Mouse (Mus musculus) stomach, embryonic 15.5 days (tissue): ENCODE data around the gene Ccnd3. TPM values are rescaled to one million over a fixed set of nuclear protein-coding genes. Genes with fewer than 3 reads are reported as not detected.

Source experiments
- ATAC-seq: fragments of 200-750 bp; cut with Nextera tagmentation; 2 replicates; pipeline ENCODE4 v1.8.0; 2017; ENCODE audit warnings: low read depth, moderate number of reproducible peaks, moderate TSS enrichment; ENCODE audit not compliant: insufficient read depth, low FRiP score
- H3K27ac ChIP-seq: fragments of 300-500 bp; sonication (generic); 2 replicates; pipeline ENCODE4 v1.5.1; 2015; ENCODE audit warnings: mild to moderate bottlenecking, inconsistent platforms
- H3K27me3 ChIP-seq: fragments of 300-500 bp; sonication (generic); replicated peaks from 2 replicates; pipeline ENCODE4 v1.6.1; 2015; ENCODE audit warnings: inconsistent platforms
- H3K36me3 ChIP-seq: fragments of 300-500 bp; sonication (generic); 2 replicates; pipeline ENCODE4 v1.6.1; 2015; ENCODE audit warnings: inconsistent platforms
- H3K4me1 ChIP-seq: fragments of 300-500 bp; sonication (generic); 2 replicates; pipeline ENCODE4 v1.6.1; 2015; ENCODE audit warnings: inconsistent platforms
- H3K4me2 ChIP-seq: fragments of 300-500 bp; sonication (generic); 2 replicates; pipeline ENCODE4 v1.6.1; 2015; ENCODE audit warnings: mild to moderate bottlenecking, inconsistent platforms
- H3K4me3 ChIP-seq: fragments of 300-500 bp; sonication (generic); replicated peaks from 2 replicates; pipeline ENCODE4 v1.5.1; 2015; ENCODE audit warnings: inconsistent platforms
- H3K9ac ChIP-seq: fragments of 300-500 bp; sonication (generic); 2 replicates; pipeline ENCODE4 v1.6.1; 2015; ENCODE audit warnings: inconsistent platforms
- H3K9me3 ChIP-seq: fragments of 300-500 bp; sonication (generic); 2 replicates; pipeline ENCODE4 v1.6.1; 2016; ENCODE audit warnings: inconsistent platforms
- WGBS: fragments of 180-500 bp; shearing (Covaris S2); methylation state at CpG from one replicate; pipeline ENCODE4 v1.1.7; 2015; 5-methylcytosine and 5-hydroxymethylcytosine counted together
- polyA plus RNA-seq: library from polyadenylated mRNA; unstranded; fragments of >200 nt; fragmentation: Nextera tagmentation; extraction: Ambion mirVana; gene quantifications from 2 replicates; pipeline ENCODE4 v1.2.1, GENCODE M21; 2015

The Ccnd3 gene
- polyA plus RNA-seq, 1 experiment from 2014 or later: 408 TPM

DNA sequence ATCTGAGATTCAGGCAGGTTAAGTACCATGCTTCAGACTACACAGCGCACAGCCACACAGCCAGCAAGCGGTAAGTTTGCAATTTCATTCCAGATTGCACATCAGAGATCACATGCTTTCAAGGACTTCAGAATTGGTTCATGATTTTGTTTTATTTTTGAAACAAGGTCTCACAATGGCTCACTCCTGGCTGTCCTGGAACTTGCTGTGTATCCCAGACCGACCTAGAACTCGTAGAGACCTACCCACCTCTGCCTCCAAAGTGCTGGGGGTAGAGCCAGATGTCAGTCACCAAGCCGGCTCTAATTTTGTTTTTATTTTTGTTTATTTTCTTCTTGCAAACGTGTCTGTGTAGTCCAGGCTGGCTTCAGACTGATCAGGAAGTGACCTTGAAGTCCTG is 58.0 kb downstream of the Ccnd3 start:
- ATAC-seq: no peak
- Histone ChIP-seq H3K36me3 (no peaks in the 10 kb centered on the region), H3K9ac (no peak overlapping the region), H3K27ac (no peak overlapping the region), H3K27me3 (no peaks in the 10 kb centered on the region), H3K9me3 (no peaks in the 10 kb centered on the region), H3K4me3 (no peak overlapping the region), H3K4me2 (no peak overlapping the region), H3K4me1 (peaks cover 2% of the 10 kb centered on the region; the same call in 1 of the 2 replicates)
- 80% methylated on average over 6 of the region's 6 CpGs for WGBS

DNA sequence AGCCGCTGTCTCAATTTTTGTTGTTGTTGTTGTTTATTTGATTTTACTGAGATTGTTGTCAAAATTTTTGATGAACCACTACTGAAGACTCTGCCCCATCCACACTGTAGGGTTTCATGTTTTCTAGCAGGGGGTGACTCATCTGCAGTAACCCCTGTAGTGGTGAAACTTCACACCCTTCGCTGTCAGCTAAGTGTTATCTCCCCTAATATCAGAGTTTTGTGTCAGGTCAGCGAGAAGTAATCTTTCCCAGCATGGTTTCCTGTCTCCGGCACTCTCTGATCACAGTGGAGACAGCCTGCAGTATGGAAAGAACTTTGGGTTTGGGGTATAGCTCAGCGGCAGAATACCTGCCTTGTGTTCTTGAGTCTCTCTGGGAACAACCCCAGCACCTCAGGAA is 59.8 kb downstream of the Ccnd3 start:
- Histone ChIP-seq H3K4me3 (no peak overlapping the region), H3K36me3 (no peaks in the 10 kb centered on the region), H3K4me1 (peaks cover 2% of the 10 kb centered on the region; the same call in 1 of the 2 replicates), H3K4me2 (no peak overlapping the region), H3K27me3 (no peaks in the 10 kb centered on the region), H3K27ac (no peak overlapping the region), H3K9me3 (no peaks in the 10 kb centered on the region), H3K9ac (no peak overlapping the region)
- ATAC-seq: no peak
- WGBS: 74% methylated on average over 5 of the region's 5 CpGs

DNA sequence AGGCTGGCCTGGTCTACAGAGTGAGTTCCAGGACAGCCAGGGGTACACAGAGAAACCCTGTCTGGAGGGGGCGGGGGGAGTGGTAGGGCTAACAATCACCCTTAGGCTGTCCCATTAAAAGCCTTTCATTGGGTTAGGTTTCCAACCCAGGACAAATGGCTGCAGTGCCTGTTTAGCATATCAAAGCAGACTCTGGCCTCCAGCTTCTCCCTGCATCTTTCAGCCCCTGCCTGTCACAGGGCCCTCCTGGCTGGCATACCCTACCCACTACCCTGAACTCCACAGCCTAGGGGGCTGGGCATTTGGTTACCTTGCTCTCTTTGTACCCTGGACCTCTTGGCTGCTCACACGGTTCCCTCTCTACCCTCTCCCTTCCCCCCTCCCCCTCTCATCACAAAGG is 61.3 kb downstream of the Ccnd3 start:
- Histone ChIP-seq H3K4me2 (no peak overlapping the region), H3K36me3 (no peaks in the 10 kb centered on the region), H3K9me3 (no peaks in the 10 kb centered on the region), H3K4me3 (no peak overlapping the region), H3K4me1 (no peaks in the 10 kb centered on the region), H3K9ac (no peak overlapping the region), H3K27ac (no peak overlapping the region), H3K27me3 (no peaks in the 10 kb centered on the region)
- no peak for ATAC-seq
- WGBS: 62% methylated on average over 2 of the region's 2 CpGs

DNA sequence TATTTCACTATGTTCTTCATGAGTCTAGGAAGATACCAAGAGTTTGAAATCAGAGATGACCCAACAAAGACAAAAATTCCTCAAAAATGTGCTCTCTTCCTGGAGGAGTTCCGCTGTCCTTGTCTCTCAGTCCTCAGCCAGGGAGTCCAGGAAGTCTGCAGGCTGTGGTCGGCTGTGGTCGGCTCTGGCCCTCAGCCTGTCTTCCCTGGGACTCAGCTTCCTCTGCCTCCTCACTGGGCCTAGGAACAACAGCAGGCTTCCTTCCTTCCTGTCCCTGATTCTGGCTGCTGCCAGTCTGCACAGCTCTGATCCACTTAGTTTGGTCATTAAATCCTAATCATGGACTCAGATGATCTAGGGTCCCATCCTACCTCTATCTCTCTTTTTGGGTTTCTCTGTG is 62.4 kb downstream of the Ccnd3 start:
- Histone ChIP-seq H3K36me3 (no peaks in the 10 kb centered on the region), H3K4me3 (no peak overlapping the region), H3K27me3 (no peaks in the 10 kb centered on the region), H3K27ac (peak overlapping the region; percentile 26; the same call in 1 of the 2 replicates), H3K4me1 (no peaks in the 10 kb centered on the region), H3K4me2 (no peak overlapping the region), H3K9ac (no peak overlapping the region), H3K9me3 (no peaks in the 10 kb centered on the region)
- no peak for ATAC-seq
- WGBS: 68% methylated on average over 3 of the region's 3 CpGs

DNA sequence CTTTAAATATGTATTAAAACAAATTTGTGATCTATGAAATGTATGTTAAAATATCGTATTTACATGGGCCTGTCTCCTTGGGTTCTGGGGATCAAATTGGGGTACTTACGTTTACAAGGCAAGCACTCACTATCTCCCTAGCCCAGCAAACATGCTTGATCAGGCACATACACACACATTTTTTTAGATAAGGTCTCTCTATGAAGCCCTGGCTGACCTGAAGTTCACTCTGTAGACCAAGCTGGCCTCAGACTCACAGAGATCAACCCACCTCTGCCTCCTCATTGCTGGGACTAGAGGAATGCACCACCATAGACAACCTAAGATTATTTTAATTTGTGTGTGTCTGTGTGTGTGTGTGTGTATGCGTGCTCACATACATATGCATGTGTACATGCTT is 63.5 kb downstream of the Ccnd3 start:
- no peak overlapping the region for H3K4me3 ChIP-seq
- H3K4me2 ChIP-seq: no peak overlapping the region
- H3K36me3 ChIP-seq: no peaks in the 10 kb centered on the region
- no peaks in the 10 kb centered on the region for H3K27me3 ChIP-seq
- no peaks in the 10 kb centered on the region for H3K9me3 ChIP-seq
- no peak overlapping the region for H3K27ac ChIP-seq
- H3K9ac ChIP-seq: no peak overlapping the region
- 88% methylated on average over 3 of the region's 3 CpGs for WGBS
- H3K4me1 ChIP-seq: no peaks in the 10 kb centered on the region
- peak; percentile 83; the same call in 1 of the 2 replicates for ATAC-seq

DNA sequence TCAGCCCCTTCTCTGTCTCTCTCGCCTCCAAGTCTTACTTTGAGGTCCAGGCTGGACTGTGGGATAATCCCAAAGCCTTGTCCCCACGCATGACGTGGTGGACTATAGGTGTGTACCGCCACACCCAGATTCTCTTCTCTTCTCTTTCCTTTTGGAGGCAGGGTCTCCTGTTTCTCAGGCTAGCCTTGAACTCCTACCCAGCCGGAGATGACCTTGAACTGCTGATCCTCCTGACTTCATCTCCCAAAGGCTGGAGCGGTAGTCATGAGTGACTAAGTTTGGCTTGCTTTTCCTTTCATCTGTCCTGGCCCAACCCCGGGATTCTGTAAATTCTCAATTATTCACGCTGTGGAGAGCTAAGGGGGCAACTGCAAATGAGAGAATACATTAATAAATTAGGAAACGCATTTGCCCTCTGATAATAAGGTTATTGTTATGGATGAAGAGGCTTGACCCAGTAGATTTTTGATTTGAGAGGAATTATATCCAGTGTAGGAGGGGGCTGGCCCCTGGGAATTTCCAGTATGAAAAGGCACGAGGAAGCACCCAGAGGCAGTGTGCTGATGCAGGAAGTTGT is 64.2 kb downstream of the Ccnd3 start:
- Histone ChIP-seq H3K9ac (no peak overlapping the region), H3K9me3 (no peaks in the 10 kb centered on the region), H3K27me3 (no peaks in the 10 kb centered on the region), H3K4me3 (no peak overlapping the region), H3K4me2 (no peak overlapping the region), H3K4me1 (no peaks in the 10 kb centered on the region), H3K36me3 (no peaks in the 10 kb centered on the region), H3K27ac (no peak overlapping the region)
- ATAC-seq: no peak
- 80% methylated on average over 10 of the region's 10 CpGs for WGBS

DNA sequence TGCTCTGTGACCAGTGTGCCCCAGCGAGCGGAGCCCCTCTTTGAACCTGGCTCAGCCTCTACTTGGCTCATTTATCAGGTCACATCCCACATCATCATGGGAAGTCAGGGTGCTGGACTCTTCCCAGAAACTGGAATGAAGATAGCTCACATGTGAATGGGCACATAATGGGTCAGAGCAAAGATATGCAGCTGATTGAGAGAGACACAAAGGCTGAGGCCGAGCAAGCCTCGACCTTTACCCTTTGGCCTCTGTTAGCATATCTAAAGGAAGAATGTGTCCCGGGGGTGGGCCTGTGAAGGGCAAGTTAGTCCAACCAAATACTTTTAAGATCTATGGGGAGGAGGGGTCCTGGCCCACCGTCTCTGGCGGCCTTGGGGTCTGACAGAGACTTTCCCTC is 66.8 kb downstream of the Ccnd3 start:
- H3K9me3 ChIP-seq: no peaks in the 10 kb centered on the region
- H3K4me2 ChIP-seq: no peak overlapping the region
- H3K4me1 ChIP-seq: no peaks in the 10 kb centered on the region
- no peak overlapping the region for H3K9ac ChIP-seq
- no peaks in the 10 kb centered on the region for H3K27me3 ChIP-seq
- WGBS: 49% methylated on average over 7 of the region's 7 CpGs
- H3K4me3 ChIP-seq: no peak overlapping the region
- no peak for ATAC-seq
- H3K36me3 ChIP-seq: no peaks in the 10 kb centered on the region
- no peak overlapping the region for H3K27ac ChIP-seq

DNA sequence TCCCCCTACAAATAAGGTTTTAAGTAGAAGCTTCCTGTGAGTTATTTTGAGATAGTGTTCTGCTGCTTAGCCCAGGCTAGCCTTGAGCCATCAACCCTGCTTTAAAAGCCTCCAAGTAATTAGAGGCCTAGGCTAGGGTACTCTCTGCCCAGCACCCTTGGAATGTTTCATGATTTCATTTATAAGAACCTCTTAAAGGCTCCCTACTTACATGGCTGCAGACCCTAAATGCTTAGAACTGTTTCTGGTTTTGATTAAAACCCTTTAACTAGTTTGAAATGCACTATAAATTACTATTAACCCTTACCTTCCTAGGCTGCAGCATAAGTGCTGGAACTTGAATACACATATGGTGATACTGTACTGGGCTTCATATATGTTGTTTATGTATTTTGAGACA is 67.6 kb downstream of the Ccnd3 start:
- no peak for ATAC-seq

DNA sequence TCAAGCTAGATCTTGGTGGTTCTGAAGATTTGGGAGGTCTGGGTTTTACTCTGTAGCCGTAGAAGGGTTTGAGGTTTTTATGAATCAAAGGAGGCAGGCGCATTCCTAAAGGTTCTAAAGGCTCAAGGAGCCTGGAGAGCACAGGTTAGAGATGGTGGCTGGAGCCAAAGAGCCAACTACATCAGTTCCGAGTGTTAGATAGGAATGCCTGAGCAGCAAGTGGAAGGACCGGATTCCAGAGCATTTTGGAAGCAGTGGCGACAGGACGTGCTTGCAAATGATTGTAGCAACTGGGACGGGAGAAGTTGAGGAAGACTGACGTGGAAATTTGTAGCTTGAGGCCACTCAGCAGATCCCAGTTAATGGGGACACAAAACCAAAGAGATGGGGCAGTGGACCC is 69.2 kb downstream of the Ccnd3 start:
- ATAC-seq: no peak
- no peaks in the 10 kb centered on the region for H3K4me1 ChIP-seq

More for the DNA sequence above, 67.6 kb downstream of the Ccnd3 start:
- Histone ChIP-seq H3K36me3 (no peaks in the 10 kb centered on the region), H3K27ac (no peak overlapping the region), H3K4me1 (no peaks in the 10 kb centered on the region), H3K4me3 (no peak overlapping the region), H3K27me3 (no peaks in the 10 kb centered on the region), H3K9me3 (no peaks in the 10 kb centered on the region), H3K9ac (no peak overlapping the region), H3K4me2 (no peak overlapping the region)

DNA sequence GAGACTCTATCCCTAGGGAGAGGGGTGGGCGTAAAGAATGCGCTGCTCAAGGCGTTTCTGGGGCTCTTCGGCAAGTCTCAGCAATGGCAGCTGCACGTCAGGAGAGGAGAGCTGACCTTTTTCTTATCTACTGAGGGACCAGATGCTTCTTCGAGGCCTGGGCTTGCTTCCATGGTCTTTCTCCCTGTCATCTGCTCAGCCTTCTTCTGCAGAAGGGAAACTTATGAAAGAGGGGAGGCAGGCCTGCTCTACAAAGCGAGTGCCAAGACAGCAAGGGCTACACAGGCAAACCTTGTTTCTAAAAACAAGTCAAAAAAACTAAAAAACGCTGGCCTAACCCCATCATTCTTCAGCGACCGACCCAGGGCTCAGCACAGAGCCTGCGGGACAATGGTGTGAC is 70.0 kb downstream of the Ccnd3 start:
- Histone ChIP-seq H3K4me2 (no peak overlapping the region), H3K9me3 (no peaks in the 10 kb centered on the region), H3K9ac (no peak overlapping the region), H3K36me3 (no peaks in the 10 kb centered on the region), H3K4me3 (no peak overlapping the region), H3K27ac (no peak overlapping the region), H3K27me3 (no peaks in the 10 kb centered on the region), H3K4me1 (no peaks in the 10 kb centered on the region)
- WGBS: 66% methylated on average over 11 of the region's 11 CpGs
- no peak for ATAC-seq

More for the DNA sequence above, 69.2 kb downstream of the Ccnd3 start:
- H3K27me3 ChIP-seq: no peaks in the 10 kb centered on the region
- H3K36me3 ChIP-seq: no peaks in the 10 kb centered on the region
- no peaks in the 10 kb centered on the region for H3K9me3 ChIP-seq
- H3K4me3 ChIP-seq: no peak overlapping the region
- no peak overlapping the region for H3K4me2 ChIP-seq
- no peak overlapping the region for H3K9ac ChIP-seq
- WGBS: 69% methylated on average over 8 of the region's 8 CpGs
- H3K27ac ChIP-seq: no peak overlapping the region

DNA sequence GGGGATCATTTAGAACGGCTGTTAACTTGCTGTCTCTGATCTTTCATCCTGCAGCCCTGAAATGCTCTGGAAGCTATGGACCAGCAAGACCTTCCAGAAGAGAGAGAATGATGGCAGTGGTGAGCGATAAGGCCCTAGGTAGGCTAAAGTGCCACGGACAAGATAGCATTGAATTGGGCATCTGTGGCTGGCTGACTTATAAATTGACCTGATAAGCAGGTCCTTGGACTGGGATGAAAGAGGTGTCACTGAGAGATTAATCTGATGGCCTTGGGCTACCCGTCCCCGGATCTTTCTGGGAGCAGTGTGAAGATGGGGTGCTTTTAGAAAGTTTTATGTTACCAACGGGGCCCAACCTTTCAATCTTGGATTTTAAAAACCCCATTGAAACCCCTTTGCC is 73.8 kb downstream of the Ccnd3 start:
- 73% methylated on average over 6 of the region's 6 CpGs for WGBS

DNA sequence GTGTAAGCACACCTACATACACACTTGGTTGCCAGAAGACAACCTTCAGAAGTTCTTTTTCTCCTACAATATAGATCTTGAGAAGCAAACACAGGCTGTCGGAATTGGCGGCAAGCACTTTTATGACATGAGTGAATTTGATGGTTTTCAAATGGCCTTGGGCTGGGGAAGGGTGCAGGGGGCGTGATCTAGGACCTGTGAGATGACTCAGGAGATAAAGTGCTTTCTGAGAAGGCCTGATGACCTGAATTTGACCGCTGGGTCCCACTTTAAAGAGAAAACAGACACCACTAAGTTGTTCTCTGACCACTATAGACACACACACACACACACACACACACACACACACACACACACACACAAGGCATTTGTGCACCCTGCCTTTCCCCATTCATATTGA is 76.1 kb downstream of the Ccnd3 start:
- Histone ChIP-seq H3K4me1 (no peaks in the 10 kb centered on the region), H3K9me3 (no peaks in the 10 kb centered on the region), H3K36me3 (no peaks in the 10 kb centered on the region), H3K4me2 (no peak overlapping the region), H3K27me3 (no peaks in the 10 kb centered on the region), H3K4me3 (no peak overlapping the region), H3K27ac (no peak overlapping the region), H3K9ac (no peak overlapping the region)
- 87% methylated on average over 4 of the region's 4 CpGs for WGBS
- ATAC-seq: no peak

More for the DNA sequence above, 73.8 kb downstream of the Ccnd3 start:
- peak; percentile 75 for ATAC-seq
- Histone ChIP-seq H3K4me3 (no peak overlapping the region), H3K27me3 (no peaks in the 10 kb centered on the region), H3K4me1 (no peaks in the 10 kb centered on the region), H3K9me3 (no peaks in the 10 kb centered on the region), H3K27ac (no peak overlapping the region), H3K36me3 (no peaks in the 10 kb centered on the region), H3K4me2 (no peak overlapping the region), H3K9ac (no peak overlapping the region)

DNA sequence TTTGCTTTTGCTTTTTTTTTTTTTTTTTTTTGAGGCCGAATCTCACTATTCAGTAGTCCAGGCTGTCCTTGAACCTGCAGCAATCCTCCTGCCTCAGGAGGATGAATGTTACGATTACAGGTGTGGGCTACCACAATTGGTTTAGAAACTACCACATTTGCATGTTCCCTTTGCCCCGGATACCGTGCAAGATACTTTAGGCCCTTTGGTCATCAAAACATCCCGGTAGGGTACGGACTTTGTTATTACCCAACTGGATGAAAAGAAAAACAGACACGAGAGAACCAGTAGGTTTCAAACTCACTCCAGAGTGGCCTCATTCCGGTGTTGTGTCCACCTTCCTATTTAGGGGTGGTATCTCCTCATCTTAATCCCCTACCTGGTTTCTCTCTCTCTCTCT is 83.7 kb downstream of the Ccnd3 start:
- 86% methylated on average over 8 of the region's 8 CpGs for WGBS
- H3K4me1 ChIP-seq: peaks cover 7% of the 10 kb centered on the region; the same call in 1 of the 2 replicates
- no peaks in the 10 kb centered on the region for H3K36me3 ChIP-seq
- H3K27me3 ChIP-seq: no peaks in the 10 kb centered on the region
- H3K9ac ChIP-seq: no peak overlapping the region
- no peak overlapping the region for H3K27ac ChIP-seq
- no peaks in the 10 kb centered on the region for H3K9me3 ChIP-seq
- no peak overlapping the region for H3K4me3 ChIP-seq
- H3K4me2 ChIP-seq: no peak overlapping the region
- no peak for ATAC-seq
